Comparison of ENCODE assay signal across 8 mouse cellular contexts in the genomic region with DNA sequence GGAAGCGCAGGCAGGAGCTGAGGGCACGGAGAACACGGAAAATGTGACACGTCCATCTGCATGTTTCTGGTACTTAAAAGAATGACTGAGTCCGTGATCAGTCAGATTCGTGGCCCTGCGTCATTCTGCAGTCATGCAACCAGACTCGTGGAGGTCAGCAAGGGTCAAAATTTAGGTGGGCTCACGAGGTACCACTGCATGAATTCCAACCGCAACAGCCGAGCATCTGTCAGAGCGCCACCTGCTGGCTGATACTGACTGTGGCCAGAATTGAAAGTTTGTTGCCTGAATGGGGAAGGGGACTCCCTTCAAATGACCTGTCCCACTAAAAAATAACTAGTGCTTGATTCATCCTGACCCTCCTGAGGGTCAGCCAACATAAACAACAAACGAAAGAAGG. TPM values are rescaled to one million over a fixed set of nuclear protein-coding genes. Genes with fewer than 3 reads are reported as not detected.
A peak's percentile ranks its signal among the peaks of the same experiment; 100 is the strongest.
DNase-seq lines count a peak whose midpoint lies in the region; ATAC-seq lines count a peak whose summit lies in the region.

No protein-coding gene starts in this region.

- 16% methylated on average over 13 of the region's 13 CpGs for WGBS in intestine, embryonic 16.5 days

- H3K36me3 ChIP-seq in intestine, embryonic 16.5 days (ENCODE audit: control insufficient read depth, insufficient read depth, low read length), result no peaks in the 10 kb centered on the region

- H3K4me2 ChIP-seq in intestine, embryonic 16.5 days (ENCODE audit: low read depth, low read length), result 0 out of 2 replicates have a peak overlapping the region, but pooled peaks have one; percentile 4

- peaks cover 12% of the 10 kb centered on the region for H3K4me1 ChIP-seq in intestine, embryonic 16.5 days (ENCODE audit: control insufficient read depth, insufficient read depth, low read length)

- no peak overlapping the region for H3K27ac ChIP-seq in intestine, embryonic 16.5 days (ENCODE audit: low read length)

- no peaks in the 10 kb centered on the region for H3K27me3 ChIP-seq in intestine, embryonic 16.5 days (replicated peaks; ENCODE audit: control insufficient read depth, insufficient read depth, low read length)

- no peak overlapping the region for H3K4me3 ChIP-seq in intestine, embryonic 16.5 days (ENCODE audit: low read length)

- H3K9ac ChIP-seq in intestine, embryonic 16.5 days (ENCODE audit: low read depth, low read length), result no peak overlapping the region

- DNase-seq in adrenal gland, adult 18-20 months (ENCODE audit: low spot score in 2 of 2), result peak; percentile 59 to 69
- no peak for DNase-seq in adrenal gland, adult 2 months
- peak; percentile 44 for DNase-seq in ovary, postnatal 14 days (ENCODE audit: low spot score)
- DNase-seq in ovary, postnatal 10 days (ENCODE audit: low spot score), result no peak
- peak; percentile 84 for DNase-seq in embryo, embryonic 11 days
- peak; percentile 60 for DNase-seq in lung, postnatal 36 days
- DNase-seq in spleen, postnatal 4 days (ENCODE audit: low spot score in 2 of 2), result peak; percentile 32 to 85

- ATAC-seq in intestine, embryonic 16.5 days, result no peak

- no peaks in the 10 kb centered on the region for H3K9me3 ChIP-seq in intestine, embryonic 16.5 days (ENCODE audit: control insufficient read depth, low read length)

RNA-seq across cellular contexts. Expression of gene Tent5b, which starts 30.2 kb away (rescaled TPM):
- total RNA-seq in adrenal gland, adult 18-20 months (2021), result 1 to 10 TPM; 2.0 to 4.6 TPM
- total RNA-seq in adrenal gland, adult 2 months (2021), result 10 to 100 TPM in 1 of 2 experiments, 1 to 10 TPM in 1; 1.7 to 14.7 TPM
- 3.0 and 7.2 TPM in 2 replicates for polyA plus RNA-seq in adrenal gland, adult 2 months (2012; rRNA removed)
- polyA plus RNA-seq in intestine, embryonic 16.5 days (2015; fragmentation: Nextera tagmentation; extraction: Ambion mirVana), result 0.66 and 0.73 TPM in 2 replicates

RNA-seq across cellular contexts. Expression of gene Trnp1, which starts 48.6 kb away (rescaled TPM):
- 1 to 10 TPM; 4.4 to 5.3 TPM for total RNA-seq in adrenal gland, adult 18-20 months (2021)
- total RNA-seq in adrenal gland, adult 2 months (2021), result 1 to 10 TPM; 4.4 to 7.5 TPM
- polyA plus RNA-seq in adrenal gland, adult 2 months (2012; rRNA removed), result 7.4 and 11.4 TPM in 2 replicates
- 0.70 and 0.81 TPM in 2 replicates for polyA plus RNA-seq in intestine, embryonic 16.5 days (2015; fragmentation: Nextera tagmentation; extraction: Ambion mirVana)

Comparison
In these comparisons a context has a peak if more than half of its experiments do, and no peak if none do; other contexts are left out.
1. DNase-seq: peak in adrenal gland, adult 18-20 months (2 of 2), ovary, postnatal 14 days (single experiment), embryo, embryonic 11 days (single experiment), lung, postnatal 36 days (single experiment) and spleen, postnatal 4 days (2 of 2); none in adrenal gland, adult 2 months (single experiment) and ovary, postnatal 10 days (single experiment).